Mouse (Mus musculus) large intestine, adult 2 months (tissue): ENCODE measurements around the gene Wdr34. TPM values are rescaled to one million over a fixed set of nuclear protein-coding genes. Genes with fewer than 3 reads are reported as not detected.
"Not testable (repeated sequence)": the region's sequence is repeated elsewhere in the genome, so short reads cannot be mapped to it uniquely, and the experiment has no call there.

Source experiments
- DNase-seq: peaks from one replicate; pipeline ENCODE4 v3.0.0-alpha.2; 2012; ENCODE audit warnings: low read depth, low spot score
- whole genome bisulfite sequencing: fragments of 180-500 bp; shearing (Covaris S2); methylation state at CpG from one replicate; pipeline ENCODE4 v1.1.7; 2018; 5-methylcytosine and 5-hydroxymethylcytosine counted together
- polyA plus RNA-seq: library from polyadenylated mRNA; depleted of rRNA; stranded (reverse); fragments of >200 nt; gene quantifications from 2 replicates; pipeline ENCODE4 v1.2.3, GENCODE M21; 2012

Wdr34 gene
- polyA plus RNA-seq, 1 experiment, result 10.9 TPM

DNA sequence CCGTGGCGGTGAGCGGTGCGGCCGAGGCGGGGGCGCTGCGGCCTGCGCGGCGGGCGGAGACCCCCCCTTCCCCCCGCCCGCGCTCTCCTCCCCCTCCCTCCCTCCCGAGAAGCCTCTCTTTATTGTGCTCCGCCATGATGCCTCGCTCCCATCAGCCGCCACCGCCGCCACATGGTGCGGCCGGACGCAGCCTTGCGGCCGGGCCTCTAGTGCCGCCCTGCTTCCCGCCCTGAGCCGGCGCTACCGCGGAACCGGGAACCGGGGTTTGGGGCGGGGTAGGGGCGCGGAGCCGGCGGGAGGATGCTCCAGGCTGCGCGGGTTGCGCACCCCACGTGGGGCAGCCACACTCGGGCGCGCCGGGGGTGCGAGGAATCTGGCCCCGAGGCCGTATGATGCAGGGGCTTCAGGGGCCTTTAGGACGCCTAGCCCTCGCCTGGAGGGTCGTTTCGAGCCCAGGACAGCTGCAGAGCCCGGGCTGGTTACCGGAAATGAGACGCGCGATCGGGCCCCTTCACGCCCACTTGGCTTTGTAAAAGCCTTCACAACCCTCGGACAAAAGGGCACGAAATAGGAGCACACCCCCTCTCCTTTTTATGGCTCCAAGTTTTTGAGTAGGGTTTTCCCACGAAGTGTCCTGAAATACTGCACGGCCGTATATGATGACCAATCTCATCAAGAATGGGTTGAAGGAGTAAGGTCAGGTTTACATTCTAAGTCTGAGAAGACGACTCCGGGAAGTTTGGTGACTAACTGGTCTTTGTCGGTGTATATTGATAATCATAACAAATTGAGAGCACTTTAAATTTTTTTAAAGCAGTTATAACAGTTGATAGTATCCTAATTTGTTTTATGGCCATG lies 18.6 kb upstream of the Wdr34 start:
- DNase-seq, result no peak
- under 1% methylated on average over 57 of the region's 69 CpGs for WGBS

DNA sequence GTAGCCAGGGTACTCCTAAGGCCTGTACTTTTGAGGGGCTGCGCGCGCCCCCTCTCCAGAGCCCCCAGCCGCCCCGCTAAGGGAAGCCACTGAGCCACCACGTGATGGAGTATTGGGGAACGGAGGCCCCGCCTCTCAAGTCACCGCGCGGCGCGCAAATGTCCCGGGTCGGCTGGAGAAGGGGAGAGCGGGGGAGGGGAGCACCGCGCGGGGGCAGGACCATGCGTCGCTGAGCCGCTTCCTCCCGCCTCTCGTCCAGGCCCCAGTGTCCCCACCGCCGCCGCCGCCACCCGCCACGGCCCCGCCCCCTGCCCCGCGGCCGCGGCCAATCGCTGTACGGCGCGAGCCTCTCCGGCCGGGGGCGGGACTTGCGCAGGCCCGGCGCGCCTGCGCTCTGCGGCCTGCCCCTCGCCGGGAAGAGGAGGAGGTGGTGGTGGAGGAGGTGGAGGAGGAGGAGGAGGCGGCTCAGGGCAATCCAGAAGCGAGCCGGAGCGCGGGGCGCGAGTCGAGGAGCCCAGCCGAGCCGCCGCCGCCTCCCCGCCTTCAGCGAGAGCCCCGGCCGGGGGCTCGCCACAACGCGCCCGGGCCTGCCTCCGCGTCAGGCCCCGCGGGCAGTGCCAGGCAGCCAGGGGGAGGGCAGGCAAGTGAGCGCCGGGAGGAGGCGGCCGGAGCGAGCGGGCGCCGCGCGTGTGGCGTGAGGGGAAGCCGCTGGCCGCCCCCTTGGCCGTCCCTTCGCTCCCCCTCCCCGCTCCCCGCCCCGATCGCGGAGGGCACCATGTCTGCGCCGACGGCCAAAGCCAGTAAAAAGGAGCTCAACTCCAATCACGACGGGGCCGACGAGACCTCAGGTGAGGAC lies 17.6 kb upstream of the Wdr34 start:
- 1% methylated on average over 87 of the region's 101 CpGs for WGBS
- DNase-seq, result no peak

DNA sequence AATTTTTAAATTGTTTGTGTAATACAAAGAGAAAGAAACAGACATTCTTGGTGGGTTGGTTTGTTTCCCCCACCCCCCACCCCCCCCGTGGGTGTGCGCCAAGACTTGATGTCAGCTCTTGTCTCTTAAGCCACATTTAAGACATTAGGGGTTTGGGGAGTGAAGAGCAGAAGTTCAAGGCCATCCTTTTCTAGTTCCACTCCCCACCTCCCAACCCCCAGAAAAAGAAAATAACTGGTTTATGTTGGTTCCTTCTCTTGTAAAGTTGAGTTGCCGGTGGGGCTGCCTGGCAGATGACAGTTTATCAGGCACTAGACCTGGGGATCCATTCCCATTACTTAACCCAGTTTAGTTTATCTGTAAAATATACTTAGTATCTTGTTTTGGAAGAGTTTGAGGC lies 15.6 kb upstream of the Wdr34 start:
- WGBS, result 43% methylated on average over 3 of the region's 3 CpGs

GRCm38 (mm10) chr2:30063791-30064190 lies 15.1 kb upstream of the Wdr34 start:
- no peak for DNase-seq
- 14% methylated on average over 3 of the region's 3 CpGs for WGBS

More for the DNA sequence above, 15.6 kb upstream of the Wdr34 start:
- DNase-seq, result no peak

DNA sequence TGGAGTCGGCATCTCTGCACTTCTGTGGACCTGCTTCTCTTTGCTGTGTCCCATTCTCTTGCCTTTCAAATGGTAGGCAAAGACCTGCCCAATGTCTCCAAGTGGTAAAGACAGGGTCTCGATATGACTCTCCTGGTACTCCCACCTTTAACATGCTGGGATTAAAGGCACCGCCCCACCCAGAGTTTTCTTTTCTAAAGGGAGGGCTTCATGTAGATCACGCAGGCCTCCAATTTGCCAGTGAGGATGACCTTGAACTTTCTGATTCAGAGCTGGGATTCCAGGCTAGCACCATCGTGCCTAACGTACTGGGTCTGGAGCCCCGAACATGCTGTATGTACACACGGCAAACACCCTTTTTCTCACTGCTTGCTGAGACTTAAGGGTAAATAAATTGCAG lies 14.6 kb upstream of the Wdr34 start:
- no peak for DNase-seq
- WGBS, result 6% methylated on average over 8 of the region's 8 CpGs

DNA sequence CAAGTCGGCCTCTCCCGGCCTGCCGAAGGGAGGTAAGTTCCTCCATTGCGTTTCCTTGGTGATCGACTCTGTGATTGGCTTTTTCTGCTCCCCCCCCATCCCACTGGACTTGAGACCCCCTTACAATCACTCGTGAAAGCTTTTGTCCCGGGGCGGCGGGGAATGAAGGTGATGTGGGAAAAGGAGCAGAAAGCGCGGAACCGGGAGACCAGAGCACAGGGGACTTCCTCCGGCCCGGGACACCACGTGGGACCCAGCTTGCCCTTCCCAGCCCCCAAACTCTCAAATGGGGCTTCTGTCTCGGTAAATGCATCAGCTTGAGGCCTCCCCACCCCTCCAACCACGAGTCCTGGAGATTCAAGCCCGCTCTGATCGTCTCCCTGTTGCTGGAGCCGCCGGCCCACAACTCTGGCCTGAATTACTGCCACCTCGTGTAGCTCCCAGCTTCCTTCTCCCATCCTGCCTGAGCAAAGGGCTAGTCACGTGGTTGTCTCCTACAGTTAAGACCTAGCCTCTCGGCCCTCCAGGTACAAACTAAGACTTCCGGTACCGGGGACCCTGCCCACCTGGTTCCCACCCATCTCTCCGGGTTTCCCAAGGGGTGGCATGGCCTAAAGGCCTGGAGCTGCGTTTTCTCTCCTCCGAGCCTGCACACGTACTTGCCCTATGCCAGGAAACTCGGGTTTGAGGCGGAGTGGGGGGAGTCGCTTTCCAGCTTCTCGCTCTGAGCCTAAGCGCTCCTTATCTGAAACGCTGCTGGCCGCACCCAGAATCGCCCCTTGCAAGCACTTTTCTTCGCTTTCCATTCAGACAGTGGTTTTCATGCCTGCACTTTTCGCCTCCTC lies 13.8 kb upstream of the Wdr34 start:
- DNase-seq, result no peak
- WGBS, result under 1% methylated on average over 40 of the region's 40 CpGs

DNA sequence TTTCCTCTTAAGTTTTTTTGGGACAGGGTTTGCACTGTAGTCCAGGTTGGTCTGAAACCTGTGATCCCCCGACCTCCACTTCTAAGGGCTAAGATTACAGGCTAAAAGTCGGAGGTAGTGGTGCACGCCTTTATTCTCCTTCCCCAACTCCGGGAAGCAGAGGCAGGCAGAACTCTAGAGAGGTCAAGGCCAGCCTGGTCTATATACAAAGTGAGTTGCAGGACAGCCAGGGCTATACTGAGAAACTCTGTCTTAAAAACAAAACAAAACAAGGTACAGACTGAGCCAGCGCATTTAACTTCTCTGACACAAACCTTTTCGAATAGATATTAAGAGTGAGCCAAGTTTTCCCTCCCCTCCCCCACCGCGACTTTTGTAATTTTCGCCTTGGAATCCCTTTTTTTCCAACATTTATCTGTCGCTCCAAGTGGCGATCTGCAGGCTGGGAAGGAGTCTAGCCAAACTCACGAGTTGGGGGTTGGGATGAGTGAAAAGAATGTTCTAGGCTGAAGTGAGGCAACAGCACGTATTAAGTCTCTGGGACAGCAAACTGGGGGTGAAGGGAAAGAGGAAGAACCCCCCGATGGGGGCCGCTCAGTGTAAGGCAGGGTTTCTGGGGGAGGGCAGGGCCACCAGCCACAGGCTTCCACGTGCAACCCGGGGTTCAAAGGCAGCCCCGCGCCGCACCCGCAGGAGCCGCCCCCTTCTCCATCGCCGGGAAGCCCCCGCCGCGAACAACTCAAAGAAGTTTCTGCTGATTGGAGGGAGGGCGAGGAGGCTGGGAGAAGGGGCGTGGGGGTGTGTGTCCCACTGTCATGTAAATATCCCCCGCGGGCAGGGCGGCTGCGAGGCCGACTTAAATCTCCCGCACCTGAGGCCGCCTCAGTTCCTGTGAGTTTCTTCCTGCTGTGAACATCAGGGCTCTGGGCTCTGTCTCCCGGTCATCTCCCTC lies 12.8 kb upstream of the Wdr34 start:
- WGBS, result 9% methylated on average over 37 of the region's 37 CpGs
- DNase-seq, result no peak

DNA sequence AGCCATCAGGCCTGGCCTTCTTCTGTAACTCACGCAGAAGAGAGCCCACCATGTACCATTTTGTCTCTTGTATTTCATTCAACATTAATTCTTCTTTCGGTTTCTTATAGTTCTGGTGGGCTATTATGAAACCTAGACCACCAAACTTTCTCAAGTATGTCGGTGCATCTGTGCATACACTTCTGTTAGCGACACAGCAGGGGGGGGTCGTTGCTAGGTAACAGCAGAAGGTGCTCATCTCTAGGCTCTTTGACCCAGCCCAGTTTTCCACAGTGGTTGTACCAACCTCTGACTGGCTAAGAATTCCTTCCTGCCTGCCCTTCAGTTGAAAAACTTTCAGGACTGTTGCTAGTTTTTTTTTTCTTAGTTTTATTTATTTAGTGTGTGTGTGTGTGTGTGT lies 9.7 kb upstream of the Wdr34 start:
- WGBS, result 69% methylated on average over 5 of the region's 5 CpGs
- DNase-seq, result no peak

- DNase-seq, result no peak
- 35% methylated on average over 12 of the region's 12 CpGs for WGBS
These were observed 8.7 kb upstream of the Wdr34 start, which contains the start of gene Set for GRCm38 (mm10) chr2:30057223-30057904. Gene Set, plus strand, starts transcription at chr2:30057378.

DNA sequence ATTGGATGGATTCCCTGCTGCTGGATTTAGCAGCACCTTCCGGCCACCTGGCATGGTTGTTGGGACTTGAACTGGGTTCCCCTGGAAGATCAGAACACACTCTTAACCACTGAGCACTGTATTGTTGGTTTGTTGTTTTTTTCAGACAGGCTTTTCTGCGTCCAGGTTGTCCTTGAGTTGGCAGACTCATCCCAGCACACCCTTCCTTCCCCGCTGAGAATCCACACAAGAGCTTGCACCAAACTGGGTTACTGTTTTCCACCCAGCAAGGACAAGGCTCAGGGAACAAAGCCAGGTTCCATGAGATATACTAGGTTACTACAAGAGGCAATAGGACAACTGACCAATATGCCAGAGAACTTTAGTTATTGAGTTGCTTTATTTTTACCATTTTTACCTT lies 8.1 kb upstream of the Wdr34 start:
- DNase-seq, result no peak
- 82% methylated on average over 3 of the region's 3 CpGs for WGBS

- WGBS, result 90% methylated on average over 3 of the region's 3 CpGs
These were observed 6.6 kb upstream of the Wdr34 start for GRCm38 (mm10) chr2:30055310-30055709.

DNA sequence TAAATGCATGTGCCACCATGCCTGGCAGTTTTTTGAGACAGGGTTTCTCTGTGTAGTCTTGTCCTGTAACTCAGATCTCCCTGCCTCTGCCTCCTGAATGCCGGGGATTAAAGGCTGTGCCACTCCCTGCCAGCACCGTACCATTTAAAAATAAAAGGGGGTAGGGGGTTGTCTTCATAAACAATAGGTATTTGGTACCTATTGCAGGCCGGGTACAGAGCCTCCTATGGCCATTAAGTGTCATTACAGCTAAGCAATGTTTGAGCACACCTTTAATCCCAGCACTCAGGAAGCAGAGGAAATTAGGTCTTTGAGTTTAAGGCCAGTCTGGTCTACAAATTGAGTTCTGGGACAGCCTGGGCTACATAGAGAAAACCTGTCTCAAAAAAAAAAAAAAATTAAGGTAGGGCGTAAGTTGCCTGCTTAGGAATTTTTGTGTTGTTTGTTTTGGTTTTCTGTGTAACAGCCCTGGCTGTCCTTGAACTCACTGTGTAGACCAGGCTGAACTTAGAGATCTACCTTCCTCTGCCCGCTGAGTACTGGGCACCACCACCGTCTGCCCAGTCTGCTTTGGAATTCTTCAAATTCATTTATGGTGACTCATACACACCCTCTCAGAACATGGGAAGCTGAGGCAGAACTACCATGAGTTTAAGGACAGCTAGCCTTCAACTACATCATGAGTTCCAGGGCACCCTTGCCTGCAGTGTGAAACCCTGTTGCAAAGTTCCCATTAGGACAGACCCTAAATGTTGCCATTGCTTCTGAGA lies 3.5 kb upstream of the Wdr34 start:
- no peak for DNase-seq
- 26% methylated on average over 6 of the region's 6 CpGs for WGBS

More at GRCm38 (mm10) chr2:30055310-30055709, 6.6 kb upstream of the Wdr34 start:
- DNase-seq, result not testable (repeated sequence)

GRCm38 (mm10) chr2:30049831-30050230 lies 1.1 kb upstream of the Wdr34 start:
- 79% methylated on average over 3 of the region's 3 CpGs for WGBS
- DNase-seq, result no peak

DNA sequence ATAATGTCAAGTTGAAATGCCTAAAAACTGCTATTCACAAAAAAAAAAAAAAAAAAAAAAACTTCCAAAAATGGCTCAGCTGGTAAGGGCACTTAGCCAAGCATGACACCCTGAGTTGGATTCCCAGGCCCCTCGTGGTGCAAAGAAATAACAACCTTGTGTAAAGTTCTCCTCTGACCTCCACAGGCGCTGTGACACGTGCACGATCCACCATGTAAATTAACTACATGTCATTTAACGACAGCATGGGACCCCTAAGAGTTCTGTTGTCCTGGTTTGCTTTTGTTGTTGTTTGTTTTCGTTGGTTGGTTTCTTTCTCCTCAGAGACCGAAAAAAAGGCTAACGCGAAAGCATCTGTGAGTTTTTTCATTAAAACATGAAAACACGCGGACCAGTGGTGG lies 580 bp downstream of the Wdr34 start:
- no peak for DNase-seq
- 45% methylated on average over 11 of the region's 11 CpGs for WGBS

- DNase-seq, result no peak
- WGBS, result 98% methylated on average over 6 of the region's 6 CpGs
These were observed 1.6 kb downstream of the Wdr34 start for GRCm38 (mm10) chr2:30047127-30047526.

- 90% methylated on average over 5 of the region's 5 CpGs for WGBS
- no peak for DNase-seq
These were observed 4.1 kb downstream of the Wdr34 start for GRCm38 (mm10) chr2:30044550-30044949.

DNA sequence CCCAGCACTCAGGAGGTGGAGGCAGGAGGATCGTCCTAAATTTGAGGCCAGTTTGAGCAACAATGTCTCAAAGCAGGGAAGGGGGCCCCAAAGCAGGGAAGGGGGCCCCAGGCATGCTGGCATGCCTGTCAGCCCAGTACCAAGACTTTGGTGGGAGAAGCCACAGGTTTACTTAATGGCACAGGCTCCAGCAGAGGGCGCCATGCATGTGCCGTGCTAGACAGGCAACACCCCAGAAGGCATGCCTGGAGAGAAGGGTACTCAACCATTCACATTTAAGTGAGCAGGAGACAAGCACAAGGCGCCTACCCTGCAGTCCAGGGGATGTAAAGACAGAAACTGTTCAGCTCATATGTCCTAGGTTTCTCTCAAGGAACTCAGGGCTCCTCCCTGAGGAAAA lies 6.2 kb downstream of the Wdr34 start:
- WGBS, result 4% methylated on average over 4 of the region's 4 CpGs

More for the DNA sequence above, 6.2 kb downstream of the Wdr34 start:
- no peak for DNase-seq
